Mouse (Mus musculus) left cerebral cortex, postnatal 25 days (tissue): ENCODE results near the gene Zfp687. TPM values are rescaled to one million over a fixed set of nuclear protein-coding genes. Genes with fewer than 3 reads are reported as not detected.
"Not testable (repeated sequence)": the region's sequence is repeated elsewhere in the genome, so short reads cannot be mapped to it uniquely, and the experiment has no call there.

Source experiments
- DNase-seq, 2 experiments: peaks; one replicate each; pipeline ENCODE4 v3.0.0; 2022; ENCODE audit warnings: low spot score in 2 of 2, mixed read lengths in 1 of 2
- intact Hi-C: fragments of 180-260 bp; cut with DNase I; formaldehyde crosslinking; loops from one replicate; pipeline ENCODE4 v1.15.1; 2025
- total RNA-seq, 2 experiments: library from RNA; stranded (reverse); gene quantifications; 2 replicates each; pipeline ENCODE4 v1.2.3; 2021

The Zfp687 gene
- total RNA-seq, 2 experiments from 2014 or later: 21.4 to 22.2 TPM

DNA sequence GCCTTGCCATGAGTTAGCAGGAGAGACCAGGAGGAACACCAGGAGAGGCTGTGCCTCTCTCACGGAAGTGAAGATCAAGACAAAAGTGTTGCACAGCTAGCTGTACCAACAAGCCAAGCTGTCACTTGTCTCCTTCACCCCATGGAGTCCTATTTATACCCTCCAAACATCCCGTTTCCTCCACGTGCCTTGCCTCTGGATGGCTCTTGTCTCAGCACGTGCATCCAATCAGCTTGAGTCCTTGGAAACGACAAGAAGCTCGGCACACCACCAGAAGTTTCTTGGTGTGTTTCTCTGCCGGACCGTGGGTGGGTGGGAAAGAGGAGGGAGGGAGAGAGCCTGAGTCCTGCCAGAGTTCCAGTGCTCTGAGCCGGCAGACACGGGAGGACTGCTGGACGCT, 9.3 kb upstream of the Zfp687 start:
- intact Hi-C loops: no loop called here
- DNase-seq: peak in 1 of 2 experiments; percentile 68

- intact Hi-C loops, DNase-seq: not testable (repeated sequence)
These were observed 5.7 kb upstream of the Zfp687 start for GRCm38 (mm10) chr3:95020956-95021355.

DNA sequence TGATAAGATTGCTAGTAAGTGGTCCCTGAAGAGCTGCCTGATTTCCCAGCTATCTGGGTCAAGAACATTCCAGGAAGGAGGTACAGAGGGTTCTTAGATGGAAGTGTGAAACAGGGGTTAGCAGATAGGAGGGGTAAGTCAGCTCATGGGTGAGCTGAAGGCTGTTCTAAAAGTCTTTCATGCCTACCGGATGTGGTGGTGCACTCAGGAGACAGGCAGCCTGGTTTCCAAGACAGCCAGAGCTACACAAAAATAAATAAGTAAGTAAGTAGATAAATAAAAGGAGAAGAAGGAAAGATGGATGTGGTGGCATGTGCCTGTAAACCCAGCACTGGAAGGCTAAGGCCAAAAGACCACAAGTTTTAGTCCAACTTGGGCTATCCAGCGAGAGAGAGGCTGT, 3.5 kb upstream of the Zfp687 start:
- intact Hi-C loops: no loop called here
- DNase-seq: no peak

DNA sequence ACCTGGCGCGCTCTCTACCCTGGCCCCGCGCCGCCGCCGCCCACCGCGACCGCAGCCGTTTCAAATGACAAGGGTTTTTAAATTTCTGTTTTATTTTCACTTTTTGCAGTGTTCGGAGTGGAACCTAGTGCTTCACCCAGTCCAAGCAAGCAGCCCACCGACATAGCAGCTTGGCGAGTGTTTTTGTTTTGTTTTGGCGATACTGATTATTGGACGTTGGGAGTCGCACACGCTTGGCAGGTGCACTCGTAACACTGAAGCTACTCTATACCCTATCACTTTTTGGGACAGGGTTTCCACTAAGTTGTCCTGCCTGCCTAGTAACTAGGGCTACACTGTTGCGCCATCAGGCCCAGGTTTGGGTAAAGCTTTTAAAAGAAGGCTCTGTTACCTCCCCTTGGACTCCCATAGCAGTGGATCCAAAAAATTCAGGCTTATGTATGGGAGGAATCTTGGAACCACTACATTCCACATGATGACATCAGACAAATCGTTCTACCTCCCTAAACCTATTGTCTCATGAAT, 1.3 kb upstream of the Zfp687 start:
- intact Hi-C loops: loop anchor here (1.0 kb wide), 1 partner anchor 26 kb away; the partner anchor contains the start of gene Psmd4
- no peak for DNase-seq

DNA sequence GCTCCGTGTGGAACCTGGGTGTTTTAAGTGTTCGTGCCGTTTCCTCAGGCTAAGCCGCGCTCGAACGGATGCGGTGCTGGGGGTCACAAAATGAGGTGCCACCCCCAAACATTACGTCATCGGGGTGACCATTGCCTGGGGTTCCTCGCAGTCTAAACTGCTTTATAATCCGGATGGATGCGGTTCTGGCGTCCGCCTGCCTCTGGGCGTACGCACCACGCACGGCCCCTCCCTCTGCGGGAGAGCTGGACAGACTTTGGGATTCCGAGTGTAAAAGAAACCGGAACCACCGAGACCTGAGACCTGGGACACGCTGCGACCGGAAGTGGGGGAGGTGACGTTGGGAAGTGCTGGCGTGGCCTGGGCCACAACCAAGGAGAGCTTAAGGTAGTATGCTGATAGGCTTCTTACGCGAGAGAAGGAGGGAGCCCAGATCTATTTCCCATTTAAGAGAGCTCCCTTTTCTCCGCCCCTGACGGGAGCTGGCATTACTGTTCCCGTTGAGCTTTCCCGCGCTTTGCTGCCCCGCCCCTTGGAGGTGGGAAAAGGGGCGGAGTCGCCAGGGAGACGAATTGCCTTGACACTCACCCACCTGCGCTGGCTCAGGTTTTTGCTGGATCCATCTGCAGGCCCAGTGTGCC, 763 bp upstream of the Zfp687 start:
- intact Hi-C loops: loop anchor here (1.0 kb wide), 1 partner anchor 26 kb away; the partner anchor contains the start of gene Psmd4
- DNase-seq: peak; percentile 92 to 98

DNA sequence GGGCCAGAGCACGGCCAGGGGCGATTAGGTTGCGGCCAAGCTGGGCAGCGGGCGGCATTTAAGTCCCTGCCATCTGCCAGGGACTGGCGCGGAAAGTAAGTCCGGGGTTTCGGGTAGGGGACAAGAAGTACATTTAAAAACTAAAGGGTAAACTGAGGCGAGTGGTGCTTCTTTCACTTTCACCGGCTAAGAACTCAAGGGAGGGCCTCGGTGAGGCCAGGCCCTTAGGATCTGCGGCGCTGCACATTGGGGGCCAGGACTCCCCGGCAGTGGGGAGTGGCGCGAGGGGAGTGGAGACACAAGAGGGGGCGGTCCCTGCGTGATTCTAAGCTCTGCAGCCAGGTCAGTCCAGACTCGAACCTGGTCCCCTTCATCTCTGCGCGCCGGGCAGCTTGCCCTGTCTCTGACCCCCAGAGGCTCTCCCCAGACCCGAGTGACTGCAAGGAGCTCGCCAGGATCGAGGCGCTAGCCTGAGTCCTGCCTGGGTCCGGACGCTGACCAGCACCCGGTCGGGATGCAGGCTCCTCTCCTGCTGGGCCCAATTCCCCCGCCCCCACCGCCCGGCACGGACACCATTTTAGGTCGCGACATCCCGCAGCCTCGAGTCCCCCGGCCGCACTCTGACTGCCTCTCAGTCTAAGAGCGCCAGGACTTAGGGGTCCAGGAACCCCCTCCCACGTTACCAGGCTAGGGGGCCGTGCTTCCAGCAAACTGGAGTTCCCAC, 658 bp downstream of the Zfp687 start:
- DNase-seq: no peak
- intact Hi-C loops: no loop called here

DNA sequence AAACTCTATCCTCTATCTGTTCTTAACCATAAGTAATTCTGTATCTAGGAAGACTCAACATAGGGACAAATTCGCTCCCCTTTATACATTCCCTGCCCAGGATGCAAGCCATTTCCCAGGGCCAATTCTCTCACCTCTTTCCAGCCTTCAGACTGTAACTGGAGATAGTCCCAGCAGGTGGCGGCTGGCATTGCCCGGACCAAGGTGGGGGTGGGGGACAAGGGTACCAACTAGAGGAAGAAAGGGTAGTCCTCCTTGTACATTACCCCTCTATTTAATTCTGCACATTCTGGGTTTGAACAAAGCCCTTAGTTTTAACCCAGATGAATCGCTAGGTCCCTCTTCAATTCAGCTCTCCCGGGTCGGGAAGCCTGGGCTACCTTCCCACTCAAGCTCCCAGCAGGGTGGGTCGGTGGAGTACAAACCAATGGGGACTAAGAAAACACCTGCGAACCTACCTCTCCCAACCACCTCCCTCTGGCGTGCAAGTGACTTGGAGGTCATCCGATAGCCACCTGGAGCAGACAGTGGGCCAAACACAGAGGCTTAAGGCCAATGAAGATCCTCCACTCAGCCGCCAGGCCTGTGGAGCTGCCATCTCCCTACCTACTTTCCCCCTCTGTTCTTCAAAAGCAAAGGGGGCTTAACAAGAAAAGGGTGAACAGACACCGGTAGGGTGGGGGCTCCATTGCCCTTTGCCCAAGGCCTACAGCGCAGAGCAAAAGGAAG, 1.4 kb downstream of the Zfp687 start:
- no peak for DNase-seq
- intact Hi-C loops: no loop called here

- DNase-seq: no peak
- intact Hi-C loops: no loop called here
These were observed 2.3 kb downstream of the Zfp687 start for GRCm38 (mm10) chr3:95012982-95013381.

GRCm38 (mm10) chr3:95010396-95010795, 4.9 kb downstream of the Zfp687 start:
- DNase-seq: no peak
- intact Hi-C loops: no loop called here

DNA sequence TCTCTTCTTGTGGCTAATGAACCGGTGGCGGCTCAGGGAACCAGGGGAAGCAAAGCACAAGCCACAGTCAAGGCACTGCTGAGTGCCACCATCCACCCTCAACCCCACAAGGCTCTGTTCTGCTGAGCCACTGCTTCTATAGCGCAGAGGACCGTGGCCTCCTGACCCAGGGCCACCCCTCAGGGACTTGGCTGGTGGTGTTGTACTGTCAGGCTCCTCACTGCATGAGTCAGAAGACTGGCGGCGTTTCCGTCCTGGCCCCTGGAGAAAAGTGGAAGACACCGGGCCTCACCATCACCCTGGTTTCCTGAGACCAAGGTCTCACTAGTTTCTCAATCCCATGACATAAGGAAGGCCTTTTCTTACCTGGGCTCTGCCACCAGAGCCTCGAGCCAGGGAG, 7.5 kb downstream of the Zfp687 start:
- DNase-seq: no peak
- intact Hi-C loops: no loop called here

GRCm38 (mm10) chr3:95005651-95006050, 9.6 kb downstream of the Zfp687 start:
- no peak for DNase-seq
- intact Hi-C loops: no loop called here

GRCm38 (mm10) chr3:95003273-95003672, 12.0 kb downstream of the Zfp687 start:
- DNase-seq: no peak
- intact Hi-C loops: no loop called here

GRCm38 (mm10) chr3:95002569-95002968, 12.7 kb downstream of the Zfp687 start:
- intact Hi-C loops: no loop called here
- DNase-seq: no peak

DNA sequence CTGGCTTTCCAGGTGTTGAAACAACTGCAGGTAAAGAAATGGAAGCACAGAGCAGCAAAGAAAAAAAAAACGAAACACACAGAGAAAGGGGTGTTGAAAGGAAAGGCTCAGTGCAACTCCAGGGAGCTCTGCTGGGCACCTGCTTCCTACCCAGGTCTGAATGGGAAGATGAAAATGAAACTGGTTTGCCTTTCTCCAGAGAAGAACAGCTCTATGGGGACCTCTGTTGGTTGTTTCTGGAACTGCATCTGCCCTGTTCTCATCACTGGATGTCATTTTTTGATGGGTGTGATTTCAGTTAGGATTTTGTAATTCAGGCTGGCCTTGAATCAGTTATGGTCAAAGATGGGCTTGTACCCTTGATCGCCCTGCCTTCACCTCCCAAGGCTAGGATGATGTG, 18.3 kb downstream of the Zfp687 start:
- DNase-seq: peak; percentile 76 to 84
- intact Hi-C loops: loop anchor here (2.0 kb wide), 1 partner anchor 48 kb away; no protein-coding TSS in a partner anchor

- no peak for DNase-seq
- intact Hi-C loops: no loop called here
These were observed 26.0 kb downstream of the Zfp687 start for GRCm38 (mm10) chr3:94989159-94989761.

DNA sequence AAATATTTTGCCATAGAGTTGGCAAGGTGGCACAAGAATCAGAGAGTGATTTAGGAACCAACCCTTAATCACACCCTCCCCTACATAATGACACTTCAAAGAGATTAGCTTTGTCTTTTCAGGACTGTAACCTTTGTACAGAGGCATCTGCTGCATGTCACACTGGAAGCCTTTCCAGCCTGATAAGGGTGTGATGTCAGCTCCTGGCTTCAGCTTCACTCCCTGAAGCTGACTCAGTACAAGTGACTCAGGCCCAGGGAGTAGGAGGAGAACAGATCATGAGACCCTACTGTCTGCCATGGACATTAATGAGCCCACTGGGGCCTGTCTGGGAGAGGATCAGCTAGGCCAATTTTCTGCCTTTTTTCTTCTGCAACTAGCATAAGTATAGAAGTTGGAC, 27.7 kb downstream of the Zfp687 start:
- peak in 1 of 2 experiments; percentile 60 for DNase-seq
- intact Hi-C loops: no loop called here

DNA sequence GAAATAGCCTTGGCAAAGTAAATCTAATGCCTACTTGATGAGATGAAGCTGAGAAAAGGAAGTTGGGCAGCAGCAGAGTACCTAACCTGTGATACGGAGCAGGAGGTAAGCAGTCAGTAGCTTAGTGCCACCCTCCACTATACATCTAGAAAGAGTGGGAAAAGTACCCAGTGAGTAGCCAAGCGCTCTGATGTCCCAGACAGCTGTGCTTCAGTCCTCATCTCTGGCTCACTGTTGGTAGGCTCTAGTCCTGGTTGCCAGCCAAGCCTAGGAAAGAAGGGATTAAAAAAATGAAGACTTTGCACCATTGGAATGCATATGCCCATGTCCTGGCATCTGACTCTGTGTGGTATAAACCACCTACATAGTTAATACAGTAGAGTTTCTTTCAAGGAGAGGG, 29.7 kb downstream of the Zfp687 start:
- intact Hi-C loops: no loop called here
- no peak for DNase-seq

DNA sequence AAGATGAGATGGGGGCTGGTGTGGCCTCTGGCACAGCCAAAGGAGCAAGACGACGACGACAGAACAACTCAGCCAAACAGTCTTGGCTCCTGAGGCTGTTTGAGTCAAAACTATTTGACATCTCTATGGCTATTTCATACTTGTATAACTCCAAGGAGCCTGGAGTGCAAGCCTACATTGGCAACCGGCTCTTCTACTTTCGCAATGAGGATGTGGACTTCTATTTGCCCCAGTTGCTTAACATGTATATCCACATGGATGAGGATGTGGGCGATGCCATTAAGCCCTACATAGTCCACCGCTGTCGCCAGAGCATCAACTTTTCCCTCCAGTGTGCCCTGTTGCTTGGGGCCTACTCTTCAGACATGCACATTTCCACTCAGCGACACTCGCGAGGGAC, 30.9 kb downstream of the Zfp687 start:
- intact Hi-C loops: no loop called here
- no peak for DNase-seq

DNA sequence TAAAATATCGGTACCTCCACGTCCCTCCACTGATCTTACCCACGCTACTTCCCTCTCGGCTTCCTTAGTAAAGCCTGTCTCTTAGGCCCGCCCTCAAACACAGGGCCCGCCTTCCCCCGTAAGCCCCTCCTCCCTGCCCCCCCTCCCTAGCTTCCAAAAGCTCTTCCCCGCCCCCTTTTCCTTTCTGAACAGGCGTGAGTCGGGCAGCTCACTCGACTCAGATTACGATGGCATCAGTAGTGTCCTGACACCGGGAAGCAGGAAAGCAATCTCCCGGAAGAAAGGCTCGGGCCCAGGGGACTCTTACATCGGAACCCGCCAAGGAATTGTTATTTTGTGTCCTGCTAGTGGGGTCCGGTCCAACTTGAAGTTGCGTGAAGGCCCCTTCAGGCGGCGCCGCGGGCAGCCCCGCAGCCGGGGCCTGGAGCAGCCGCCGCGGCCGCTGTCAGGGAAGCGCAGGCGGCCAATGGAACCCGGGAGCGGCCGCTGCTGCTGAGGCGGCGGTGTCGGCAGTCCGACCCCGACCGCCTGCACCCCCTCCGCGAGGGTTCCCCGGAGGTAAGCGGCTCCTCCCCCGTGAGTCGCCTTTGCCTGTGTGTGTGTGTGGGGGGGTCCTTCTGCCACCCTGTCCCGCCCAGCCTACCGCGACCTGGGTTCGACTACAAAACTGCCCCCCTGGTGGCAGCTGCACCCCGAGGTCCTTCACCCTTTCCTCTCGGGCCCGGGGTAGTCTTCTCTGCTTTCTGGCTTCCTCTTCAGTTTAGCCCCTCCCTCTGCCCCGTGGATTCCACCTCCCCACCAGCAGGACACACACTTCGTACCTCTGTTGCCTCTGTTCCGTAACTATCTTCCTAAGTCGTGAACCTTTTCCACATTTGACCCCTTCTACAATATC, 40.5 kb downstream of the Zfp687 start, which contains the start of gene Pi4kb:
Pi4kb (plus strand) TSS at position 204 of the 895 bp plus-strand sequence.
- intact Hi-C loops: loop anchor here (2.0 kb wide), 1 partner anchor 20 kb away; the partner anchor contains the start of gene Rfx5

More for the DNA sequence above, 40.5 kb downstream of the Zfp687 start, which contains the start of gene Pi4kb:
- DNase-seq: peak; percentile 79 to 89
